Mouse (Mus musculus) kidney, postnatal 10 days (tissue): ENCODE results near the gene Sipa1l3.

ENCODE experiments used
- DNase-seq: peaks from one replicate; pipeline ENCODE4 v3.0.0; 2021; ENCODE audit warnings: mixed read lengths

Sipa1l3 gene

DNA sequence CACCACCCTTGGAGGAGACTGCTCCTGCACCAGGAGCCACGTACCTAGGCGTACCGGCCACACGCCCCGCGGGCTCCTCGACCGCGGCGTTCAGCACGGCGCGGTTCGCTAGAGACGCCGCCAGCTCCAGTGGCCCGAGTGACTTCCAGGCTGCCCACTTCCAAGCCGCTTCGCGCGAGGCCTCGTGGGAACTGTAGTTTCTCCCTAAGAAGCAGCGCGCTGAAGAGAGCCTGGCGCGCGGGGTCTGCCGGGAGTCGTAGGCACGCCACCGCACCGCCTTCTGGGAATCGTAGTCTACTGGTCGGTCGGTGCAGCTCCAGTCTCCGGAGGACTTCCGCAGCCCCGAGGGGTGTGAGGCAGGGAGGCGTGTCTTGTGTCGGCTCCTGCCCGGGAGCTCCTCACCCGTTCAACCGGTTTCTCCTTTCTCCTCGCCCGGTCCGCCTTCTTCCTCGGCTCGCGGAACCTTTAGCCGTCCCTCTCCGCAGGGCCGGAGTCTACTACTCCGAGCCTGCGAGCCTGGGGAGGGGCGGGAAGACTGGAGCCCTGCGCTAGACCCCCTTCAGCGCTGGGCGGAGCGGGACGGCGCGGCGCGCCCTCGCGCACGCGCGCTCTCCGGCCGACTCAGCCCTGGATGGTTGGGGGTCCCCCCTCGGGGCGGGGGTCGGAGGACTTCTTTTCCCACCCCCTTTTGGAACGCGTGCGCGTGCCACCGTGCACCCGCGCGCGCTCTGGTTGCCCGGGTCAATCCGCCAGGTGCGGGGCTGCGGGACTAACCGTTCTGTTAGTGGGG is at the start of gene Sipa1l3:
Gene Sipa1l3 (minus strand): TSS at position 221 of the 790 bp plus-strand sequence.
- peak; percentile 99 for DNase-seq

DNA sequence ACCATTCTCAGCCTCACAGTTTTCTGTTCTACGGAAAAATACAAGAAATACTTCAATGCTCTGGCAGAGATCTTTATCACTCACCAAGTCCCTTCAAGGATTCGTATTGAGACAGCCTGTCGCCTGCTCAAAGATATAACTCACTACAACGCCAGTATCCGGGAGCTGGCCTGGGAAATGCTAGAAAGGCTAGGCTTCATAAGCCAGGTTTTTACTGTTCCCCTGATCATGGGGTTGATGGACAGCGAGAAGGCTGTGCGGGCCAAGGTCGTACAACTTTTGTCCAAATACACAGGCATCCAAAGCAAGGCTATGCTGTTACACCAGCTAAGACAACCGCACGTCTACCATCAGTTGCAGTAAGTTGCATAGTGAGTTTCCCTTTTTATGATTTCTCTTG is 44.6 kb upstream of the Sipa1l3 start:
- no peak for DNase-seq

DNA sequence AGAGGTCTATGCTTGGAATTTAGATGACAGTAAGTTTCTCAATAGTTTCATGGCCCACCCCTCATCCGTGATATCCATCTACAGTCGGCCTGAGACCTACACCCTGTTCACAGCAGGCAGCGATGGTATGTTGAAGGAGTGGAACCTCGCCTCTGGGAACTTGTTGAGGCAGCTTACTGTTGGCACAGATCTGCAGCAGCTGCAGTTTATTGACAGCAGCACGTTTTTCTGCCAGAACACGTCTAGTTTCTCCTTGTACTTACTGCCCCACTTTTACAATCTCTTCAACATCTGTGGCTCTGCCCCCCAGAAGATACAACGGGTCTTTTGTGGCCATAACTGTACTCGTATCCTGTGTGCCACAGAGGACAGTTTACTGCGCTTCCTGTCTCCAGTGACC is 42.6 kb upstream of the Sipa1l3 start:
- no peak for DNase-seq

DNA sequence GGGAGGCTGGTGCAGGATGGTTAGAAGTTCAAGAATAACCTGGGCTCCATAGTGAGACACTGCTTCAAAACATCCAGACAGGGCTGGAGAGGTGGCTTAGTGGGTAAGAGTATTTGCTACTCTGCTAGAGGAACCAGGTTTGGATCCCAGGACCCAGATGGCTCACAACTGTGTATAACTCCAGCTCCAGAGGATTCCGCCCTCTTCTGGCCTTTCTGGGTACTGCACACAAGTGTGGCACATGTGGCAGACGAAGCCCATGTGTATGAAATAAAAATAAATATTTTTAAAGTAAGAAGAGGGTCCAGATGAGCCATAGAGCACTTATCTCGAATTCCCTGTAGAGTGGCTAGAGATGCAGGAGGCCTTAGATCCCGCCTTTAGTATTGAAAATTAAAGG is 40.8 kb upstream of the Sipa1l3 start:
- DNase-seq = peak; percentile 15

DNA sequence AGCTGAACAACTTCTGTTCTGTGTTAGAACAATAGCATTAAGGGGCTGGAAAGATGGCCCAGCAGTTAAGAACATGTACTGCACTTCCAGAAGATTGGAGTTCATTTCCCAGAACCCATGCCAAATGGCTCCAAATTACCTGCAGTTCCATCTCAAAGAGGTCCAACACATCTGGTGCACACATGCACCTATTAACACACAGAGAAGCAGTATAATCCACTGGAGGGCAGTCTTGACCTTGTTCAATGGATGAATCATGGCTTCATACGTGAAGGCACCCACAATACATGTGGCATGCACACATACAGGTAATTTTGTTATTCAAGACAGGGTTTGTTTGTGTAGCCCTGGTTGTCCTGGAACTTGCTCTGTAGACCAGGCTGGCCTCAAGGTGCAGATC is 40.3 kb upstream of the Sipa1l3 start:
- no peak for DNase-seq

DNA sequence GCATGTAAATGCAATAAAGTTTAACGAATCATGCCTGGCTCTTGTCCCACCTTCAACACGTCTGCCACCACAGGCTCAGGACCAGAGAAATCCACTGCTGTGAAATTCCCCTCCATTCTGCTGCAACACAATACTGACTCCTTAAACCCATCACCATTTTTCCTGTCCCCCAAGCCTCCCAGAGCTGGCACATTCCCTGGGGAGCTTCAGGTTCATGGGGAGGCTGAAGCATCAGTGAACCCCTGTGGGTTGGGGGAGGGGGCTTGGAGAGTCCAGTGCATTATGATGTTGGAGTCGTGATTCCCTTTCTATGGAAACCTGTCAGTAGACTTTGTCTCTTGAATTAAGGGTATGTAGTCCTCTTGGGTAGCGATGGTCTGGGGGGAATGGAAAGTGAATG is 37.8 kb upstream of the Sipa1l3 start:
- DNase-seq = no peak

DNA sequence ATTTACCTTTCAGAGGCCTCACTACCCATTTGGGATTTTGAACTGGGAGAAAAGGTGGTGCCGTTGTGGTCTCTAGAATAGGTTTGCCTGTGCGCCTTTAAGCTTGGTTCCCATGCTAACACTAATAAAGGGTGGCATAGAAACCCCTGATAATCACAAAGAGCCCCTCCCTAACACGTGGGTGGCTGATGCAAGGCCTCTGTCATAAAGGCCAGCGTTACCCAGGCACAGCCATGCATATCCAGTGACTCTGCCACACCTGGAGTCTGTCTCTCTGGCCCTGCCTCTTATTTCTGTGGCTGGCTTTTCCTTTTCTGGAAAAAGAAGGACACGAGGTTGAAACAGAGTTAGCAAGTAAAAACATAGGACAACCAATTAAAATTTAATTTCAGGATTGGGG is 37.1 kb upstream of the Sipa1l3 start:
- no peak for DNase-seq

DNA sequence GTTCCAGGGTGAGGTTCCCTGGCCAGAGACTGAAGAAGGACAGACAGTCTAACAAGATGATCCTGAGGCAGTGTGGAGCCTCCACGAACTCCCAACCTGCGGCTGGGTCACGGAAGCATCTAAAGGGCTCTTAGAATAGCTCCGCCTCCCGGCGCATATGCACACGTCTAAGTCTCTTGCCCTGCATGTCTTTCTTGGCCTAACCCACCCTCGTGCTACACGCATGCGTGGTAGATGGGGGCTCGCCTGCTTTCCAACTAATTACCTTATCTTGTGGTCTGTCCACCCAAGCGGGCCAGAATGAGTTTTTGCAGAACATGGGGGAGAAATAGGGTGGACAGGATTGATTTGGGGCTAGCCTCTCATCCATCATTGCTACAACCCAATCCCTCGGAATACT is 36.6 kb upstream of the Sipa1l3 start:
- no peak for DNase-seq

DNA sequence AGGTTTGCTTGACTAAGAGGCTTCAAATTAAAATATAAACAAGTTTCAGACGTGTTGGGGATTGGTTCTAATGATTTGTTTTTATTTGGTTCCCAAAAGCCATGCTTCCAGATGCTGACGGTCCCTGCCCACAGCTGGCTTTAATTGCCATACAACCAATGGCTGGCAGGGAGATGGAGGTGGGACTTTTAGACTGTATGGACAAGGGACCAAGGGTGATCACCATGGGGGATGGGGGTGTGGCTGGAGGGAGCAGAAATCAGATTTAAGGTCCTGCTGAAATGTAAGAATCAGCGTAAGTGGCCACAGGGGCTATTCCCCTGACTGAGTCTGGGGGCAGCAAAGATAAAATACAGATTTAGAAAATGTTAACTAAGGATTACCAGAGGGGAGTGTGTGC is 32.2 kb upstream of the Sipa1l3 start:
- no peak for DNase-seq

DNA sequence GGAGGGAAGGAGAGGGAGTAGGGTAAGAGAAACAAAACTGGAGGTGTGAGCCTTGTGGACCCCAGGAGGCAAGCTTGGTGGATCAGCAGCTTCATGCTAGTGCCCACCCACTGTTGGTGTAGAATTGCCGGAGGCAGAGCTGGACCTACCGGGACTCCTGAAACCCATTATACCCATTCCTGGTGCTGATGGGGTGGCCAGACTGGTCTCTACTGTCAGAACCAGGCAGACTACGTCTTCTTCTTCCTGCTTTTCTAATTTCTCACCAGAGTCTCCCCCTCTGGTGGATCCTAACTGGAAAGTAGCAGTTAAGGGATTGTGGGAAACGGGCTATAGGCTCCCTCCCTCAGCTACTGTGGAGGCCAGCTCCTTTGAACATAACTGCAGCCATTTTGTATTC is 23.2 kb upstream of the Sipa1l3 start:
- no peak for DNase-seq

DNA sequence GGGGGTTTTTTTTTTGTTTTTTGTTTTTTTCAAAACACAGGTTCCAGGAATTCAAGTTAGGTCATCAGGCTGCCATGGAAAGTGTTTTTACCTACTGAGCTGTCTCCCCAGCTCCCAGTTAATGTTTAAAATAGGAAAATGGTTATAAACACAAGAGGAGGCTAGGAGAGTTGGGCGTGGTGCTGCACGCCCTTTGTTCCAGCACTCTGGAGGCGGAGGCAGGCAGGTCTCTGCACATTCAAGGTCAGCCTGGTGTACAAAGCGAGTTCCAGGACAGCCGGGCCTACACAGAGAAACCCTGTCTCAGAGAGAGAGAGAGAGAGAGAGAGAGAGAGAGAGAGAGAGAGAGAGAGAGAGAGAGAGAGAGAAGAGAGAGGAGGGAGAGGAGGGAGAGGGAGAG is 22.7 kb upstream of the Sipa1l3 start:
- no peak for DNase-seq

DNA sequence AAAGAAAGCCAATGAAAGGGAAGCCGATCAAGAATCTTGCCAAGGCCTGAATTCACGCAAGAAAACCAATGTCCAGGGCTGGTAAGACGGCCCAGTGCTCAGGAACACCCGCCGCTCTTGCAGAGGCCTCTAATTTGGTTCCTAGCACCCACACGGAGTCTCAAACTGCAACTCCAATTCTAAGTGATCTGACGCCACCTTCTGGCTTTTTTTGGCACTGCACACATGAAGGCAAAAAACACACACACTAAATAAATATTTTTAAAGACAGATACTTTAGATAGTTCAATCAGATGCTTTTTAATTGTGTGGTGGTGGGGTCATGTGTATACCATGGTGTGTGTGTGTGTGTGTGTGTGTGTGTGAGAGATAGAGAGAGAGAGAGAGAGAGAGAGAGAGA is 22.2 kb upstream of the Sipa1l3 start:
- no peak for DNase-seq

DNA sequence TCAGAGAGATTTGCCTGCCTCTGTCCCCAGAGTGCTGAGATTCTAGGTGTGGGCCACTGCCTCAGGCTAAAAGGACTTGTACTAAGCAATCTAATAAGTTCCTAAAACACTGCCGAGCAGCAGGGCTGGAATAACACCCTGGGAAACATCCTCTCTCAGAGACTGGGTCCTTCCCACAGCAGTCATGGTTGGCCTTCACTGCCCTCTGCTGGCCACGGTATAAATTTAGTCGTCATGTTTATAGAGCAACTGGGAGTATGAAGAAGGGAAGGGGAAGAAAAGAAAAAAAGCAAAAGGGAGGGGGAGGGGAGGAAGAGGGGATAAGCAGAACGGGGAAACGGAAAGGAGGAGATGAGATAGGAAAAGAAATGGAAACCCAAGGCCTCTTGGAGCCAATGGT is 5.3 kb upstream of the Sipa1l3 start:
- DNase-seq = peak; percentile 86

DNA sequence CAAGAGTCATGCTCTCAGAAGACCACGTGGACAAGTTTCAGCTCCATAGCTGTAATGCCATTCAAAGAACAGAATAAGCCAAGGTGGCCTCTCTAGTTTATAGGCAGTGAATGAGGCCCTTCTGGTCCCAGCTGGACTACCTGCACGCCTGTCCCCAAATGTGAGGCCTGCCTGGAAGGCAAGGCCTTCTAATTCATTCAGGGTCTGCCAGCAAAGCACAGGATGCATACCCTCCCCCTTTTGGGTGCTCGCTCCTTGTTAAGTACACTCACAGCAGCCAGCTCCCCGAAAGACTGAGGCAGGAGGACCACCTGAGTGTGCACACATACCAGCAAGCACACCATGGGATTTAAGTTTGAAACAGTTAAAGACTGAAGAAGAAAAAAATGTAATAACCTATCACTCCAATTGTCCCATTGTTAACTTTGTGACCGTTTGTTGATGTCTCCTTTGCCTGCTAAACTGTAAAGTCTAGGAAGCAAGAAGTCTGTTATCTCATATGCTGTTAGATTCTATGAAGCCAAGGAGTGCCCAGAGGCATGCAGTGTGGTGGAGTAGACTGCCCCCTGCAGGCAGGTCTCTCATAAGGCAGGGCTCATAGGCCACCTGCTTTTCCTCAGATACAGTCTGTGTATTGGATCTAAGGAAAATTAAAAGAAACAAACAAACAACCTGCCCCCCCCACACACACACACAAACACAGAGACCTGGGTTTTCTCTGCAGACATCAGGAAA is 3.6 kb upstream of the Sipa1l3 start:
- peak; percentile 92 for DNase-seq

DNA sequence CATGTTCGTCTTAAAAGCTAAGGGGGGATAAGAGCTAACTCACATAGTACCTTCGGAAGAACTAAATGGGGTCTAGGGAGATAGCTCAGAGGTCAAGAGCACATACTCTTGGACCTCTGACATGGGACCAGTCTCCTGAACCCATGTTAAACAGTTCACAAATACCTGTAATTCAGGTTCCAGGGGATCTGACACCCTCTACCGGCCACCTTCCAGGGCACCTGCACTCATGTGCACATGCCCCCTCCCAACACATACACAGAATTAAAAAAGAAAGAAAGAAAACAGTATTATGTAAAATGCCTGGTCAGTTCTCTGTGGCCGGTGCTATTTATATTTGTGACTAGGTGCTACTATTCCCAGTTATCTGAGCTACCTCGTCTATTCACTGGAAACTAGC is 2.9 kb upstream of the Sipa1l3 start:
- no peak for DNase-seq

DNA sequence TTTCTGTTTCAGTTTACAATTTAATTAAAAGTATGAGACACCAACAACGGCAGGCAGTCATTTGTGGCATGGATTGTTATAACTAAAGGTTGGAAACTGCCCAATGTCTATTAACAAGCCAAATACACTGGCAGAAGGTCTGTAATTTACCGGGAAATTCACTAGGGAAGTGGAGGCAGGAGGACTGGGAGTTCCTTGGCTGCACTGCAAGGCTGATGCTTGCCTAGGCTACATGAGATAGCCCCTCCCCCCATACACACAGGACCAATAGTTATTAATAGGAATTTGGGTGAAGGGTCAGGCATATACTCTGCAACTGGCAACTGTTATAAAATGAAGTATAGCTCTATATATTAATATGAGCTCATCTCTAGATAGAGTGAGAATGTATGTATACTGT is 2.4 kb upstream of the Sipa1l3 start:
- DNase-seq = no peak

DNA sequence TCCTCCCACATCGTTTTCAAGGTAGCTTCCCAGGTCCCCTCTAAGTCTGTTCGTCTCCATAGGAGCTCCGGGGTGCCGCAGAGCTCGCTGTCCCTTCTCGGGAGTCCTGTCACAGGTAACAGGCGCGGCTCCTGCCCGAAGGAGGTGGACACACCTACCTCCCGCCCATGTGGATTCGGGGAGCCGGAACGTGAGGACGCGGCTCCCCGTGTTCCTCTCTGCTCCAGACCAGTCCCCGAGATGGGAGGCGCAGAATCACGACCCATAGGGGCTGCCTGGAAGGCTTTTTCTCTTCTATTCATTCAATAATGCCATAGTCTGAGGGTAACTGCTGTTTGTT is 740 bp upstream of the Sipa1l3 start:
- no peak for DNase-seq

DNA sequence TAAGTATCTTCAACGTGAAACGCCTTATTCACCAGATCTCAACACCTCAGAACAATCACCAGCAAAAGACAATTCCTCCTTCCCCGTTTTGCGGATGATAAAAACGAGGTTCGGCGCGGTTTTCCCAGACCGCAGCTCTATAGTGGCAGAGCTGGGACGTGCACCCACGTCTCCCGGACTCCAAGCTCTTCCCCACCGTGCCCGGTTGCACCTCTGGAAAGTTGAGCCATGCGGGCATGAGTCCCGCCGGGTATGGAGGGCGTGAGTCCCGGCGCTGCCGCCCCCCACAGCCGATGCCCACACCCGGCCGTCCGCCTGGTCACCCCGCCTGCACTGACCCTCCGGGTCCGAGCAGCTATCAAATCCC is 404 bp downstream of the Sipa1l3 start:
- no peak for DNase-seq

DNA sequence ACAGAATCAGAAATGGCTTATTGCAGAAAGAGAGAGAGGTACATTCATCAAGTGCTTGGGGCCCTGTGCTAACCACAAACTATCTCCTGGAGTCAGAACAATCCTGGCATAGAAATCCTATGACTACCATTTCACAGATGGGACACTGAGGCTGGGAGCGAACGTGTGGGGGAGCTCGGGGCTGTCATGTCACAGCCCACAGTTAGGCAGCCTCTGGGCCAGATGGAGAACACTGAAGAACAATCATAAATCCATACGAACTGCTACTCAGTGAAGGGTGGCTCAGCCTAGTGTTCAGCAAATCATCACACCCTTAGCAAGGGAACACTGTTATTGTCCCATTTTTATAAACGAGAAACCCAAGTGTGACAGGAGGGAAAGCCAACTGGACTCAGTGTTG is 1.3 kb downstream of the Sipa1l3 start:
- DNase-seq = no peak

DNA sequence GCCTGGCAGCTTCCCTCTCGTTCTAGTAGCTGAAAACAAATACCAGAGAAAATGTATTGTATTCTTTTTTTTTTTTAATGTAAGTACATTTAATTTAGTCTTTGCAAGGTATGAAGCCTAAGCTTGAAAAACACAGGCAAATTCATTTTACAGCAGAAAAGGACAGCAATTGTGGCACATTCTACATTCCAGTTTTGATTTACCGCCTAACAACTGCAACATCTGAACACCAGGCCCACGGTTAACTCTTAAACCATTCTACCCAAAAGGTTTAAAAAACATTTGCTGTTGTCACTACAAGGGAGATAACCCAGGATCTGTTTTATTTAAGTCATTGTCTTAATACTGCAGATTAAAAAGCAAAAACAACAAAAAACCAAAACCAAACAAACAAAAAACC is 2.8 kb downstream of the Sipa1l3 start:
- DNase-seq = no peak

DNA sequence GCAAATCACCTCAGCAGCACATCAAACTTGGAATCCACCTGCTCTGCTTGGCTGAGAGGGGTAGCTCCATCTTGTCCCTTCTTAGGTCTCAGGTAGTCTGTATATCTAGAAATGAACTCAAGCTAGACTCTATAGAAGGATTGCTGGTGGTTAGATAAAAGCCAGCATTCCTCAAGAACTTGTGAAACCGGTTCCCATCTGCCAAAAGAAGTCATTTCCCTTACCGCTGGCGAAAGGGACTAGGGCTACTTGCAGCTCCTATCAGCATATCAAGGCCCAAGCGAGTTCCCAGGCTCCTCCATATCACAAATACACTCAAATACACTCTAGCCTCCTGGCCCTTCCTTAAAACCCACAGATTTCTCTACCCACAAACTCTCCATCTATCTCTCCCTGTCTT is 5.7 kb downstream of the Sipa1l3 start:
- DNase-seq = no peak

DNA sequence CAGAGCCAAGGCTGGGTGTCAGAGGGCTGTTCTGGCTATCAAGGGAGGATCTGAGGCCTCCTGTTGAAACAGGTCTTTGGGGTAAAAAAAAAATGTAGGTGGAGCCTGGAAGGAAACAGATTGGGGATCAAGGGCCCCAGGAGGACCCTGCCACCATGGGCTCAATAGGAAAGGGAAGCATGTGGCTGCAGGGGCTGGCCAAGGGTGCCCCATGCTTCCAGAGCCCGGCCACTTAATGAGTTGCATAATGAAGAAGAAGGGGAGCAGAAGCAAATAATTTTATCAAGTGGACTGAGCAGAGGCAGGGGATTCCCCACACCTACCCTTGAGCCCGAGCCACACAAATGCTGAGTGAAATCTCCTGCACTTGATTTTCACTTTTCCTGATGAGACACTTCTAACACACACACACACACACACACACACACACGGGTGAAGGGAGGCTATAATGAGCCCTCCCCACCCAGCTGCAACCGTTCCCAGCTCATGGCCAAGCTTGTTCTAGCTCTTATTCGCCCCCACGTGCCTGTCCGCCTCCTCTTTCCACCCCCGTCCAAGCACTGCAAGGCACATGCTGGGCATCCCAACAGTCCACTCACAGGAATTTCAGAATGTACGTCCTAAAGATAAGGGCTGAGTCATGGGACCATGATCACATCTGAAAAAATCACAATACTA is 6.7 kb downstream of the Sipa1l3 start:
- no peak for DNase-seq

DNA sequence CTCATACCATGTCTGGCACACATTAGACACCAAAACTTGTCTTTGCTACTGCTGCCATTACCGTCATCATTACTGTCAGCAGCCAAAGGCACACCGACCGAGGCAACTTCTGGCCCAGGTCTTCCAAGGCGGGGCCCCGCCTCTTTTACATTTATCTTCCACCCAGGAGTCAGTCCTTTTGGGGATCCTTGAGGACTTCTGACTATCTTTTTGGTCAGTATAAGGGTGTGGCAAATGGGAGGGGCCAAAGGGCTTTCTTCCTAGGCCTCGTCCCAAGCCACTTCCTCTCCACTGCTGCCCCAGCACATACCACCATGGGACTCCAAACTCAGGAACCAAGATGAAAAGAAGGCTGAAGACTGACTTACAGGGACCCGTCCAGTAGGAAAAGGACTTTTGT is 9.9 kb downstream of the Sipa1l3 start:
- DNase-seq = no peak
